In genomic region chr19:18766399-18766798, GRCm38 (mm10) we compare ENCODE assay signal across 26 mouse cellular contexts. TPM values are rescaled to one million over a fixed set of nuclear protein-coding genes. Genes with fewer than 3 reads are reported as not detected.
A peak's percentile ranks its signal among the peaks of the same experiment; 100 is the strongest.
DNase-seq lines count a peak whose midpoint lies in the region; ATAC-seq and TF ChIP-seq lines count a peak whose summit lies in the region.
"Had no signal": no experiment of that assay in that cellular context is flagged by ENCODE, and none has a peak within 500 bp of the region (broad histone marks: within the 10 kb centered on the region; RNA-seq: fewer than 3 reads in every experiment).

No protein-coding gene starts in this region.

- no peak for ATAC-seq in CD4-positive, CD25-positive, alpha-beta regulatory T cell, adult 4 months
- no peak for ATAC-seq in hindbrain, embryonic 14.5 days (ENCODE audit: low FRiP score)
- ATAC-seq in hindbrain, embryonic 13.5 days (ENCODE audit: low FRiP score) = no peak
- ATAC-seq: forebrain, embryonic 14.5 days; liver, embryonic 12.5 days; liver, postnatal 0 days; midbrain, embryonic 13.5 days had no signal

- no peak overlapping the region for H3K4me2 ChIP-seq in hindbrain, embryonic 14.5 days (replicated peaks)
- H3K4me2 ChIP-seq in hindbrain, embryonic 13.5 days = no peak overlapping the region
- H3K4me2 ChIP-seq: embryonic facial prominence, embryonic 15.5 days; heart, embryonic 11.5 days; liver, embryonic 12.5 days; midbrain, embryonic 13.5 days; stomach, embryonic 15.5 days had no signal

- intact Hi-C loops in heart, postnatal 36 days (cut with DNase I) = no loop called here

- no peak for TF ChIP-seq CTCF in embryonic fibroblast, embryonic 13.5 days (IDR thresholded peaks at IDR 0.05; ENCODE audit: borderline replicate concordance, insufficient read depth, low read length)

- no peak for TF ChIP-seq POLR2A in embryonic fibroblast, embryonic 13.5 days (IDR thresholded peaks at IDR 0.05; ENCODE audit: low read depth, low read length)

- no peaks in the 10 kb centered on the region for H3K9me3 ChIP-seq in hindbrain, embryonic 14.5 days (ENCODE audit: control insufficient read depth, low read length)
- no peaks in the 10 kb centered on the region for H3K9me3 ChIP-seq in hindbrain, embryonic 13.5 days
- H3K9me3 ChIP-seq: embryonic facial prominence, embryonic 10.5 days; embryonic facial prominence, embryonic 15.5 days; liver, embryonic 12.5 days; midbrain, embryonic 13.5 days; stomach, embryonic 15.5 days had no signal

- no peak overlapping the region for H3K9ac ChIP-seq in hindbrain, embryonic 14.5 days
- H3K9ac ChIP-seq in hindbrain, embryonic 13.5 days = no peak overlapping the region
- H3K9ac ChIP-seq: embryonic facial prominence, embryonic 15.5 days; liver, embryonic 12.5 days; liver, postnatal 0 days; midbrain, embryonic 13.5 days; stomach, embryonic 15.5 days had no signal

- no peaks in the 10 kb centered on the region for H3K36me3 ChIP-seq in hindbrain, embryonic 14.5 days (replicated peaks; ENCODE audit: control insufficient read depth, insufficient read depth)
- no peaks in the 10 kb centered on the region for H3K36me3 ChIP-seq in hindbrain, embryonic 13.5 days
- H3K36me3 ChIP-seq: embryonic facial prominence, embryonic 10.5 days; embryonic facial prominence, embryonic 15.5 days; liver, embryonic 12.5 days; midbrain, embryonic 13.5 days; stomach, embryonic 15.5 days had no signal

- WGBS in hindbrain, embryonic 14.5 days = 88% methylated on average over 5 of the region's 5 CpGs
- 82% methylated on average over 5 of the region's 5 CpGs for WGBS in hindbrain, embryonic 13.5 days

- peak; percentile 2 for DNase-seq in CD4-positive, CD25-positive, alpha-beta regulatory T cell, adult 2 months (ENCODE audit: low read depth, low spot score)
- DNase-seq in CD4-positive helper T cell, adult 2 months (ENCODE audit: low read depth, low spot score) = peak; percentile 78
- no peak for DNase-seq in heart, postnatal 36 days
- DNase-seq in hindbrain, embryonic 14.5 days (ENCODE audit: low spot score) = no peak
- DNase-seq: adrenal gland, adult 8-10 months; cerebellum, adult 8-10 months; cerebellum, postnatal 25 days; gastrocnemius, postnatal 25 days; heart, adult 11 months; kidney, adult 18-20 months; kidney, postnatal 36 days; liver, postnatal 0 days had no signal

- peak overlapping the region; percentile 17; the same call in 1 of the 2 replicates for H3K27ac ChIP-seq in embryonic fibroblast, embryonic 13.5 days (ENCODE audit: insufficient read depth, low read length)
- H3K27ac ChIP-seq in hindbrain, embryonic 14.5 days = no peak overlapping the region
- no peak overlapping the region for H3K27ac ChIP-seq in hindbrain, embryonic 13.5 days
- H3K27ac ChIP-seq: embryonic facial prominence, embryonic 10.5 days; embryonic facial prominence, embryonic 15.5 days; layer of hippocampus, adult 2 months; left cerebral cortex, adult 2 months; liver, embryonic 12.5 days; macrophage; midbrain, embryonic 13.5 days; stomach, embryonic 15.5 days had no signal

- peaks cover 6% of the 10 kb centered on the region; the same call in 1 of the 2 replicates for H3K4me1 ChIP-seq in embryonic fibroblast, embryonic 13.5 days (ENCODE audit: control insufficient read depth, insufficient read depth, low read length)
- no peaks in the 10 kb centered on the region for H3K4me1 ChIP-seq in hindbrain, embryonic 14.5 days (replicated peaks; ENCODE audit: control insufficient read depth, insufficient read depth, low read length)
- H3K4me1 ChIP-seq in hindbrain, embryonic 13.5 days (replicated peaks) = no peaks in the 10 kb centered on the region
- H3K4me1 ChIP-seq: embryonic facial prominence, embryonic 10.5 days; embryonic facial prominence, embryonic 15.5 days; midbrain, embryonic 13.5 days; stomach, embryonic 15.5 days had no signal

- no peaks in the 10 kb centered on the region for H3K27me3 ChIP-seq in hindbrain, embryonic 14.5 days (ENCODE audit: control insufficient read depth, insufficient read depth, low read length)
- no peaks in the 10 kb centered on the region for H3K27me3 ChIP-seq in hindbrain, embryonic 13.5 days
- H3K27me3 ChIP-seq: embryonic facial prominence, embryonic 15.5 days; liver, embryonic 12.5 days; midbrain, embryonic 13.5 days; stomach, embryonic 15.5 days had no signal

- H3K4me3 ChIP-seq in embryonic fibroblast, embryonic 13.5 days (ENCODE audit: insufficient read depth, low read length) = no peak overlapping the region
- H3K4me3 ChIP-seq in hindbrain, embryonic 14.5 days (replicated peaks; ENCODE audit: low read length) = no peak overlapping the region
- H3K4me3 ChIP-seq in hindbrain, embryonic 13.5 days = no peak overlapping the region
- H3K4me3 ChIP-seq: embryonic facial prominence, embryonic 10.5 days; embryonic facial prominence, embryonic 15.5 days; layer of hippocampus, adult 2 months; left cerebral cortex, adult 2 months; liver, embryonic 12.5 days; midbrain, embryonic 13.5 days; stomach, embryonic 15.5 days had no signal

RNA-seq across cellular contexts. Expression of gene Trpm6, which starts 16.6 kb away (rescaled TPM):
- under 1 TPM; 0.13 to 0.38 TPM for polyA plus RNA-seq in CD4-positive, CD25-positive, alpha-beta regulatory T cell, adult 4 months (2017; shearing (Covaris generic))
- polyA plus RNA-seq in embryonic fibroblast, embryonic 13.5 days (2011; ENCODE audit: insufficient read length, low read depth, missing spikeins) = 0.50 and 0.74 TPM in 2 replicates
- total RNA-seq in heart, postnatal 36 days (2021) = under 1 TPM; 0.11 TPM
- 0.44 and 0.51 TPM in 2 replicates for polyA plus RNA-seq in hindbrain, embryonic 14.5 days (2014; fragmentation: Nextera tagmentation; extraction: Ambion mirVana)
- polyA plus RNA-seq in hindbrain, embryonic 13.5 days (2015; fragmentation: Nextera tagmentation; extraction: Ambion mirVana) = 0.25 and 0.30 TPM in 2 replicates
- total RNA-seq: megakaryocyte-erythroid progenitor cell, adult 5-6 weeks had no signal
- polyA plus RNA-seq: liver, embryonic 12.5 days; macrophage had no signal

RNA-seq across cellular contexts. Expression of gene D030056L22Rik, which starts 53.4 kb away (rescaled TPM):
- 1 to 10 TPM; 1.5 to 3.5 TPM for polyA plus RNA-seq in CD4-positive, CD25-positive, alpha-beta regulatory T cell, adult 4 months (2017; shearing (Covaris generic))
- 18.3 and 19.3 TPM in 2 replicates for polyA plus RNA-seq in embryonic fibroblast, embryonic 13.5 days (2011; ENCODE audit: insufficient read length, low read depth, missing spikeins)
- 10 to 100 TPM in 1 of 2 experiments, 1 to 10 TPM in 1; 8.6 to 11.1 TPM for total RNA-seq in heart, postnatal 36 days (2021)
- 61.2 and 73.5 TPM in 2 replicates for polyA plus RNA-seq in hindbrain, embryonic 14.5 days (2014; fragmentation: Nextera tagmentation; extraction: Ambion mirVana)
- polyA plus RNA-seq in hindbrain, embryonic 13.5 days (2015; fragmentation: Nextera tagmentation; extraction: Ambion mirVana) = 53.8 and 61.1 TPM in 2 replicates

Comparison
In these comparisons a context has a peak if more than half of its experiments do, and no peak if none do; other contexts are left out.
1. DNase-seq: peak in CD4-positive, CD25-positive, alpha-beta regulatory T cell, adult 2 months (single experiment) and CD4-positive helper T cell, adult 2 months (single experiment); none in heart, postnatal 36 days (0 of 2) and hindbrain, embryonic 14.5 days (single experiment).